Mouse (Mus musculus) liver, postnatal 0 days (tissue): ENCODE results near the gene Tm6sf1.

Experiments
- CTCF ChIP-seq: sonication (generic); IDR thresholded peaks from 2 replicates; pipeline ENCODE4 v1.5.1; 2016; ENCODE audit warnings: antibody characterized with exemption, low read depth
- EP300 ChIP-seq: IDR thresholded peaks from 2 replicates; pipeline ENCODE4 v1.6.1; 2016; ENCODE audit warnings: antibody characterized with exemption, low read depth, mild to moderate bottlenecking

DNA sequence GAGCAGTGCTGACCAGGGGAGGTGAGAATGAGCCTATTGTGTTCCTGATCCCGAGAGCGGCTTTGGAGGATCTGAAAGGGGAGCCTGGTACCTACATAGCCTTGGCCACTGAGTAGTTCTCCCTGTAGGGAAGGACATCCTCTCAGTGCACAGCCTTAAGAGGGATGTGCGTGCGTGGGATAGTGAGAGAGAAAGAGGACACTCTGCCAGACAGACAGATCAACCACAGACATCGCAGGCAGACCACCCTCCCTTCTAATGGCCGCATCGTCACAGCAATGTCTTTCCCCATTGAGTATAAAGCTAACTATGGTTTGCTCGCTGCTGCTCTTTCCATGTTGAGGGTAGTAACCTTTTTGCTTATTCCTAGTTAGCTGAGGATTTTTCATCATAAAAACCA is 14.9 kb upstream of the Tm6sf1 start:
- TF ChIP-seq CTCF, result no peak
- TF ChIP-seq EP300, result no peak
